Mouse (Mus musculus) lung, postnatal 36 days (tissue): ENCODE measurements around the gene Ifi207.
"Not testable (repeated sequence)": the region's sequence is repeated elsewhere in the genome, so short reads cannot be mapped to it uniquely, and the experiment has no call there.

ENCODE experiments used
- DNase-seq: peaks from one replicate; pipeline ENCODE4 v3.0.0; 2022; ENCODE audit warnings: mixed read lengths

Gene Ifi207

DNA sequence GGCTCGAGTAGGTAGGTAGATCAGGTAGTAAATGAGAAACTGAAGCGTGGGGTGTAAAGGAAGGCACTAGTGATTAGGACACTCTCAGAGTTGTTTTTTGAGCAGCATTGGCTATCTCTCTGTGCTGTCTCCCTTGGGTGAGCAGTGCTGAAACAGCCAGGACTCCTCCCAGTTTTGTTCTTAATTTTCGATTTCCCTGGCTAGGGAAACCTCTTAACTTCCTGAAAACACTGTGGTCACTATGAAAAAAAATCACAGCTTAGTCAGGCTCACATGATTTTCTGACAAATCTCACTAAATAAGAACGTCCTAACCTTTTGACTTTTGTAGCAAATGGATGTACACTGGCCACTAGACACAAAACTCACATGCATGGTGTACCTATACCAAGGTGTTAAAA is at the start of gene Ifi207:
TSS of gene Ifi207 (minus strand) at position 92 of the 400 bp plus-strand sequence.
- DNase-seq: peak; percentile 46

DNA sequence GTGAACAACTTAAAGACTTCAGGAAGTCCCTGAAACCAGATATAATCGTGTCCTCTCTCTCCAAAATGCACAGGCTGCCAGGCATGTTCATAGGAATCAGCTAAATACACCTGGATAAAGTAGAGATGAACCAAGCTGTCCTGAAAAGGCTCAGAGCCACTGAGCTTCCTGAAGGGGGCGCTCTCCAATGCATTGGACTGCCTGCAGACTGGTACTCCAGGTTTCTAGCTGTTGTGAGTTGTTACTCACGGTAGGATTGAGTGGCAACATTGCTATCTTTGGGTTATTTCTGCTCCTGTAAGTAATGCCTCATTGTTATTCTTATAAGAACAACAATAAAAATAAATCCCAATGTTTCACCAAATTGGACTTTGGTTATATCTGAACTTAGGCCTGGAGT is 31.9 kb upstream of the Ifi207 start:
- DNase-seq: not testable (repeated sequence)

DNA sequence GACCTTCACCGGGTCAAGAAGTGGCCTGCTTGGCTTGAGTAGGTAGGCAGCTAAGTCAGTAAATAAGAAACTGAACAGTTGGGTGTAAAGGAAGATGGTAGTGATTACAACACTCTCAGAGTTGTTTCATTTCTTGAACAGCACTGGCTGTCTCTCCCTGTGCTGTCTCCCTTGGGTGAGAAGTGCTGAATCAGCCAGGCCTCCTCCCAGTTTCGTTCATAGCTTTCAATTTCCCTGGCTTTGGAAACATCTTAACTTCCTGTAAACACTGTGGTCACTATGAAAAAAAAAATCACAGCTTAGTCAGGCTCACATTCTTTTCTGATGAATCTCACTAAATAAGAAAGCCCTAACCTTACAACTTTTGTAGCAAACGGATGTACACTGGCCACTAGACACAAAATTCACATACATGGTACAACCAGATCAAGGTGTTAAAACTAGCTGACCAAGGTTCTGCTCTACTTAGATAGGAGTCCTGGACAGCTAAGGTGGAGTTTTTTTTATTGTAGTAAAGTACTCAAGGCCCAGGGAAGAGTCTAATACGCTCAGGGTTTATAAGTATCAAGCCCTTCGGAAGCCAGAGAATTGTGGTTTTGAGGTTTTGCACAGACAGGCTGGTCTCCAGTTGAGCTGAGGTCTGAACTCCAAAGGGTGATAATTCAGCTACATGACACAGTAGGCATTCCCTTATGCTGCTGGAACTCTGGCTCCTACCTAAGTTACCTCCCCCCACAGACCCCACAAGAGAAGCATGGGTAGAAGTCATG is 25.5 kb upstream of the Ifi207 start, which contains the start of gene Ifi204:
TSS of gene Ifi204 (minus strand) at position 96 of the 770 bp plus-strand sequence.
- peak; percentile 61 for DNase-seq

DNA sequence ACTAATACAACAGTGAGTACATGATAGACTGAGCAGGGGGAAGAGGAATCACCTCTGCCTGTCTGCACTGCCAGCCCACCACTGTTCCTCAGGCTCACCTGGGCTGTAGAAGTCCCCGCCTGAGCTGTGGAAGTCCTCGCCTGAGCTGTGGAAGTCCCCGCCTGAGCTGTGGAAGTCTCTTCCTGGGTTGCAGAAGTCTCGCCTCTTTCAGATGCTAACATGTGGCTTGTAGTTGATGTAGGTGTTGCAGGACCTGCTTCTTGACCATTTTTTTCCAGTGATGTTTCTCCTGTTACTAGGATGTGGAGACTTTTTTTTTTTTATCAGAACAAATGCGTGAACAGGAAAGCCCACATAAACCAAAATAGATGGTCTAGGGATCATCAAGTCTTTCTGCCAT is 18.5 kb upstream of the Ifi207 start:
- DNase-seq: not testable (repeated sequence)

DNA sequence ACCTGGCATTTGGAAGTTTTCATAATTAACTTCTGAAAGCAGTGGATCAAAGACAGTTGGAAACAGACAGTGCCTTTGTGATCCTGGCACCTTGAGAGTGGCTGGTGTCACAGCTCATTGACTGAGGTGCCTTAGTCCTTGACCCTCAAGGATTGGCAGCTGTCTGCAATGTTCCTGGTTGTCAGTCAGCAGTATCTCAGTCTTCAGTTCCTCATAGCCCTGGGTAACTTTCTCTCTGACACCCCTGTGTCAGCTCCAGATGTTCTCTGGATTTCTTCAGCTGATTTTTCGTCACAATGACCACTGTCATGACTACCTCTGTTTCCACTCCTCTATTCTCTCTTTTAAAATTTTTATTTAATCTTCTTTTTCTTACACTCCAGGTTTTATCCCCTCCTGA is 715 bp upstream of the Ifi207 start:
- DNase-seq: peak; percentile 7

DNA sequence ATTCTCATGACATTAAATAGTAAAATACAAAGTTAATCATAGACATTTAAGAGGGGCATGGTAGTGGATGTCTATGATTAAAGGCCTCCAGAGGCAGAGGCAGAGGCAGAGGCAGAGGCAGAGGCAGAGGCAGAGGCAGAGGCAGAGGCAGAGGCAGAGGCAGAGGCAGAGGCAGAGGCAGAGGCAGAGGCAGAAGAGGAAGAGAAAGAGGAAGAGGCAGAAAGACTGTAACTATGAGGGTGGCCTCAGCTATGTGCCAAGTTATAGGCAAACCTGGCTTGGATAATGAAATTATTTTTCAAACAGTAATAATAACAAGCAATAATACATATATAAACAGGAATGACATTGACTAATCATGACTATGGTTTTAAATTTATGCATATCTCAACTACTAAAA is 1.0 kb downstream of the Ifi207 start:
- DNase-seq: peak; percentile 11

DNA sequence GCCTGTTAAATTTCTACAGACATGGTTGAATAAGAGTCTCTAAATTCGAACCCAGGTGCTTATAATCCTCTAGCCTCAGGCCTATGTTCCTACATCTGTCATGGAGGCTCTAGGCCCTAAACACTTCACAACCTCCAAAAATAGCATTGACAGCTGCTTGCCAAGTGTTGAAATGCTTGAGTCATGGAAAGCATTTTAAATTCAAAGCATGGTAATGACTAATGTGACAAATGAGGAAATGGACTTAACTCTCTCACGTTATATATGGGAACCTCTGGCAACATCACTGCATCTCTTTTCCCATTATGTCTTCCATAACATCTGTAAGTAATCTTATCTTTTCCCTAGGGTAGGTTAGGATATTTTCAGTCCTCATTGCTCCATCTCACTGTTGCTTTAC is 4.6 kb downstream of the Ifi207 start:
- peak; percentile 13 for DNase-seq

DNA sequence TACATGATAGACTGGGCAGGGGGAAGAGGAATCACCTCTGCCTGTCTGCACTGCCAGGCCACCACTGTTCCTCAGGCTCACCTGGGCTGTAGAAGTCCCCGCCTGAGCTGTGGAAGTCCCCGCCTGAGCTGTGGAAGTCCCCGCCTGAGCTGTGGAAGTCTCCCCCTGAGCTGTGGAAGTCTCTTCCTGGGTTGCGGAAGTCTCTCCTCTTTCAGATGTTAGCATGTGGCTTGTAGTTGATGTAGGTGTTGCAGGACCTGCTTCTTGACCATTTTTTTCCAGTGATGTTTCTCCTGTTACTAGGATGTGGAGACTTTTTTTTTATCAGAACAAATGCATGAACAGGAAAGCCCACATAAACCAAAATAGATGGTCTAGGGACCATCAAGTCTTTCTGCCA is 6.5 kb downstream of the Ifi207 start:
- not testable (repeated sequence) for DNase-seq

DNA sequence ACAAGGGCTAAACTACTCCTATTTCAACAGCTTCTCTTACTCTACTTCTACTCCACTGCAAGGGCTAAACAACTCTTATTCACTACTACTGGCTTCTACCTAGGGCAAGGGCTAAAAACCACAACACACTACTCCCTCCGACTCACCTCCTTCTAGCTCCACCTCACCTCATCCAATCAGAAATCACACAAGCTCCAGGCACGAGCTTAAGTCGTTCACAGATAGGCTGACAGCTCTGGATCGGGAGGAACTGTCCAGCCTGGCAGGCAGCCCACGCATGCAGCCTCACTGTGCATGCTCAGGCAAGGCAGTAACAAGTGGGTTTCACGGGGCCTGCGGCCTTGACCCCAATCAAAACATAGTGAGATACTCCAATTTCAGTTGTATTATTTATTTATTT is 8.3 kb downstream of the Ifi207 start:
- DNase-seq: no peak

DNA sequence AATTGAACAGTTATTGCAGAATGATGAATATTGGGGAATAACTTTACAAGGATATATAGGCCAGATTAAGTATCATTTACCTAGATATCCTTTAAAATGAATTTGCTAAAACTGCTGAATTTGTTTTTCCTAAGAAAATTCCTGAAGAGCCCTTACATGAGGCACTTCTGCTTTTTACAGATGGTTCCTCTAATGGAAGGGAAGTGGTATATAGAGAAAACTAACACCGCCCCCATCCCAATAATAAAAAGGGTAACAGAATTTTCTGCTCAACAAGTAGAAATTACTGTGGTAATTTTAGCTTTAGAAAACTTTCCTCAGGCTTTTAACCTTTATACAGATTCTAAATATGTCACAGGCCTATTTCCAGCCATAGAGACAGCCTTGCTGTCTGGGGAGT is 47.3 kb downstream of the Ifi207 start:
- no peak for DNase-seq

DNA sequence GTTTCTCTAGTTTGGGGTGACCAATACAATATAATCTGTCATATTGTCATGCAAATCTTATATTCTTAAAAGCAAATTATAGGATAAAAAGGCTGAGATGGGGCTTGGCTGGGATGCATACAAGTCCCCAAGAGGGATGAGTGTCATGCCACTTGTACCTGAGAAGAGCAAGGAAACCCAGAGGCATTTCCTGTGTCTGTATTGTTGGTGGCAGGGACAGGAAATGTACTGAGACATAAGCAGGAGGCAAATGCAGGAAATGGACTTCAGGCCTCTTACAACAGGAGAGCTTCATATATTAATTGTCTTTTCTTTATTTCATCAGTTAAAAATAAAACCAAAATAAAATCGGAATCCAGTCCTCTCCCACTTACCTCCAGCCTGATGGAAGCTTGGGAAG is 62.9 kb downstream of the Ifi207 start:
- not testable (repeated sequence) for DNase-seq

DNA sequence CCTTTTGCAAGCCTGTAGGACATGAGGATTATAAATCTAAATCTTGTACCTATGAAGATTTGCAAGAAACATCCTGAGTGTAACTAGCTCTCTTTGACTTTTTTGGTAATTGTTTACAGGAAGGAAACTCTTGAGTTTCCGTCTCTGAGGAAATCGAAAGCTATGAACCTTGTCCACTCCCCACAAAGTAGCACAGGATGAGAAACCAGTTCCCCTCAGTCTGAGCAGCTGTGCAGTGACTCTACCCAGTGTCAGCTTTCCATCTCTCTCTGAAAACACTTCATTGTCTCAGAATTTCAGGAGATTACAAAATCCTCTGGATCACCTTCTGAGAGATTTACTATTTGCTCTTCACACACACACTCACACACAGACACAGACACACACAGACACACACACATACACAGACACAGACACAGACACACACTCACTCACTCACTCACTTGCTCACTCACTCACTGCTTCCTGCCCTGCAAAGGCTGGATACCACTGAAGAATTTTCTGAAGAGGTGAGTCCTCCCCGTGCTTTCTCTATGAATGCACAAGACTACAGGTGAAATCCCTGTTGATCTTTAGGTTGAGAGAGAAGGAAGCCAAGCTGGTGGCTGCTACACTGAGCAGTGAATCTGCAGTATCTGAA is 68.0 kb downstream of the Ifi207 start, which contains the start of gene Ifi208:
TSS of gene Ifi208 (plus strand) at position 218 of the 640 bp plus-strand sequence.
- DNase-seq: peak; percentile 28
